21 mouse cellular contexts compared by ENCODE assay signal in the genomic region with DNA sequence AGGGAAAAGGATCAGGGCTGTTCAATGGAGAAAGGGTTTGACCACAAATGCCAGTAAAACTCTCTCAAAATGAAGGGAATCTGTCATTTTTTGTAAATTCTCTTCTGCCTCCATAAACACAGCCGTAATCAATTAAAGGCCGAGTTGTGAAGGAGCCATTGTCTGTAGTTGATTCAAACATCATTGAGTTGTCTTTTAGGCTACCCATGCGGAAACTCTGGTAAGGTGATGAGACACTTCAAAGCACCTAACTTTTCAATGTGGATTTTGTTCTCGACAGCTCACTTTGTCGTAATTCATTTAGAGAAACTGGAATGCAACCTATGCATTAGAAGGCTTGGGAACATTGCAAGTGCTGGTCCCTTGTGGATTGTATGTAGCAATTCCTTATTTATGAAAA.
DNase-seq lines count a peak whose midpoint lies in the region; ATAC-seq lines count a peak whose summit lies in the region.
"Had no signal": no experiment of that assay in that cellular context is flagged by ENCODE, and none has a peak within 500 bp of the region (broad histone marks: within the 10 kb centered on the region; RNA-seq: fewer than 3 reads in every experiment).

No protein-coding gene starts in this region.

- H3K4me2 ChIP-seq in embryonic facial prominence, embryonic 14.5 days (ENCODE audit: low read depth, low read length): no peak overlapping the region
- H3K4me2 ChIP-seq: forebrain, embryonic 13.5 days; heart, embryonic 12.5 days; hindbrain, embryonic 15.5 days had no signal

- 21% methylated on average over 5 of the region's 5 CpGs for WGBS in embryonic facial prominence, embryonic 14.5 days

- no peak overlapping the region for H3K4me3 ChIP-seq in embryonic facial prominence, embryonic 14.5 days (ENCODE audit: low read depth, low read length)
- H3K4me3 ChIP-seq: forebrain, embryonic 13.5 days; heart, embryonic 12.5 days; hindbrain, embryonic 15.5 days had no signal

- no peaks in the 10 kb centered on the region for H3K36me3 ChIP-seq in embryonic facial prominence, embryonic 14.5 days (ENCODE audit: control insufficient read depth, insufficient read depth, low read length)
- H3K36me3 ChIP-seq: G1E; heart, embryonic 12.5 days; hindbrain, embryonic 15.5 days had no signal

- H3K27me3 ChIP-seq in embryonic facial prominence, embryonic 14.5 days (replicated peaks; ENCODE audit: control insufficient read depth, insufficient read depth, low read length): no peaks in the 10 kb centered on the region
- H3K27me3 ChIP-seq: forebrain, embryonic 13.5 days; heart, embryonic 12.5 days; hindbrain, embryonic 15.5 days had no signal

- H3K9me3 ChIP-seq in embryonic facial prominence, embryonic 14.5 days (ENCODE audit: control insufficient read depth, low read length): no peaks in the 10 kb centered on the region
- H3K9me3 ChIP-seq: forebrain, embryonic 13.5 days; G1E; heart, embryonic 12.5 days; hindbrain, embryonic 15.5 days had no signal

- no peaks in the 10 kb centered on the region for H3K4me1 ChIP-seq in embryonic facial prominence, embryonic 14.5 days (ENCODE audit: control insufficient read depth, insufficient read depth, low read length)
- H3K4me1 ChIP-seq: forebrain, embryonic 13.5 days; heart, embryonic 12.5 days; hindbrain, embryonic 15.5 days had no signal

- no peak for ATAC-seq in embryonic facial prominence, embryonic 14.5 days (ENCODE audit: low read depth)
- ATAC-seq: CD4-positive, CD25-positive, alpha-beta regulatory T cell, adult 4 months; forebrain, embryonic 13.5 days; intestine, postnatal 0 days had no signal

- no peak overlapping the region for H3K27ac ChIP-seq in embryonic facial prominence, embryonic 14.5 days (replicated peaks; ENCODE audit: low read depth, low read length)
- H3K27ac ChIP-seq: forebrain, embryonic 13.5 days; hindbrain, embryonic 15.5 days had no signal

- DNase-seq in embryo, embryonic 10 days (ENCODE audit: low spot score): peak; percentile 34
- no peak for DNase-seq in embryo, embryonic 9.5 days (ENCODE audit: extremely low spot score)
- peak; percentile 85 for DNase-seq in Muller cell, postnatal 12 days (ENCODE audit: inconsistent ontology term)
- DNase-seq in embryonic facial prominence, embryonic 14.5 days (ENCODE audit: low spot score): peak; percentile 2
- peak; percentile 46 for DNase-seq in retina, postnatal 1 day
- DNase-seq in gastrocnemius, postnatal 25 days: no peak
- DNase-seq in ovary, postnatal 36 days (ENCODE audit: low spot score): no peak
- DNase-seq: adrenal gland, postnatal 10 days; B cell, adult 2 months; cerebellum, adult 11-12 months; cerebellum, adult 9-10 months; cerebellum, postnatal 36 days; gastrocnemius, postnatal 14 days; heart, postnatal 36 days; kidney, adult 8-10 months had no signal

- H3K9ac ChIP-seq in embryonic facial prominence, embryonic 14.5 days (ENCODE audit: low read depth, low read length): no peak overlapping the region
- H3K9ac ChIP-seq: forebrain, embryonic 13.5 days; heart, embryonic 12.5 days; hindbrain, embryonic 15.5 days had no signal

Comparison
In these comparisons a context has a peak if more than half of its experiments do, and no peak if none do; other contexts are left out.
1. DNase-seq: peak in embryo, embryonic 10 days (single experiment), Muller cell, postnatal 12 days (single experiment), embryonic facial prominence, embryonic 14.5 days (single experiment) and retina, postnatal 1 day (single experiment); none in embryo, embryonic 9.5 days (single experiment), gastrocnemius, postnatal 25 days (single experiment) and ovary, postnatal 36 days (single experiment).